Mouse (Mus musculus): Measurements from ENCODE around the gene Cops6.

The Cops6 gene

GRCm38 (mm10) chr5:138160842-138161665 lies at the start of gene Cops6:
TSS of gene Cops6 (plus strand) at chr5:138161071.
- ATAC-seq (ENCODE audit: insufficient number of reproducible peaks, low FRiP score, low TSS enrichment): peak; percentile 93

DNA sequence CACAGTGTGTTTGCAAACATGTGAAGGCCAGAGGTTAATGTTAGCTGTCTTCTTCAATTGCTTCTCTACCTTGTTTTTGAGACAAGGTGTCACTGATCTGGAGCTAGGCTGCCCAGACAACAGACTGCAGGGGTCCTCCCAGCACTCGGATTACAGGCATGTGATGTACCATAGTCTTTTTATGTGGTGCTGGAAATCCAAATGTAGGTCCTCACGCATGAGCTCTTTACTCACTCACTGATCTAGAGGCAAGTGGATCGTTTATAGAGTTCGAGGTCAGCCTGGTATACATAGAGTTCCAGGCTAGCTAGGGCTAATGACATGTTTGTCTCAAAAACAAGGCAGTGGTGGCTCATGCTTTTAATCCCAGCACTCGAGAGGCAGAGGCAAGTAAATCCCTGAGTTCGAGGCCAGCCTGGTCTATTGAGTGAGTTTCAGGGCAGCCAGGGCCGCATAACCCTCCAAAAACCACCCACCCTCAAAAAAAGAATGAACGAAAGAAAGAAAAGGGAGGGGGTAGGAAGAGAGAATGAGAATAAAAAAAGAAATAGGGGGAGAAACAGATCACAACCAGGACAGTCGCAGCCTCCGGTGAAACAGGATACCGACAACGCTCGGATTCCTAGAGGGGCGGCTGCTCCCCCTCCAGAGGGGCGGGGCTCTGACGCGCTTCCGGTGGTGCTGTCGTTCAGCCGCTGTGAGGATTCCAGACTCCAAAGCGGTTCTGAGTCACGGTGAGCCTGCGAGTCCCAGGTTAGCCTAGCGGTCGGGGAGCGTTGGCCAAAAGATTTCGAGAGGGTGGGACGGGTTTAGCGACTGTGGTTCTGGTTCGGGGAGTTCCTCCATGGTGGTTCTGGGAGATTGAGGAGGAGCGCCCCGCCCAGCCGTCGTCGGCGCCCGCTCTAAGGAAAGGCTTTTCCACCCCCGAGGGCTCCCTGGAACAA lies 44.3 kb upstream of the Cops6 start, which contains the start of gene Zscan21:
Gene Zscan21, plus strand, starts transcription at position 649 of the 944 bp plus-strand sequence.
- peak; percentile 96 for ATAC-seq (ENCODE audit: insufficient number of reproducible peaks, low FRiP score, low TSS enrichment)

DNA sequence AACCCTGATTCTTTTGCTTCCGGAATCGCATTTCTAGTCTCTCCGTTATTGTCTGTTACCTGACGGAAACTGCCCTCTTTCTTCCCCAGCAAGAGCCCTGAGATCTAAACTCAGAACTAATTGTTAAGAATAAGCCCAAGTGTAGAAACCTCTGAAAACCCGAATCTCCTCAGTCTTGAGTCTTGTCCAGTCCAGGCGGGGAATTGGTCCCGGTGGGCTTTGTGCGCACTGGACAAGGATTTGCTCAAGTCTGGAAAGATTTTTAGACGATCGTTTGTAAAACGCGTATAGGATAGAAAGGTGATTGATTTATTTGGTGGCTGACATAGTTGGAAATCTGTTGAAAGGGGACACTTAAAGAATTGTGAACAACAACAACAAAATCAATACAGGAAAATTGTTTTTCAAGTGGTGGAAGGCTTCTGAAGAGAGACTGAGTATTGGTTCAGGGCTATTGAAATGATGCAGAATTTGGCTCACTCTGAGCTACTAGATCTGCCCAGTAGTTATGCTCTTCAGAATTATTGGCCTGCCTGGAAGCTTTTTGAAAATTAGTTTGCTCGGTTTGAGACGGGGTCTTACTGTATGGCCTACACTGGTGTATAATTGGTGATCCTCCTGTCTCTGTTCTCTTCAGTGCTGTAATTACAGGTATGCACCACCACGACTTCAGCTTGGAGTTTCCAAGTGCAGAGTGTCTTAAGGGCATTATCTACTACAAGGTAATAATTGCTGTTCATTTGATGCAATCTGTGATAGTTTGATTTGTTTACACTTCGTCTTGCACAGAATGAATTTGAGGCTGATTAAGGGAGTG lies 43.5 kb upstream of the Cops6 start:
- ATAC-seq (ENCODE audit: insufficient number of reproducible peaks, low FRiP score, low TSS enrichment): no peak

- ATAC-seq (ENCODE audit: insufficient number of reproducible peaks, low FRiP score, low TSS enrichment): no peak
Observed at GRCm38 (mm10) chr5:138118041-138118440, 42.8 kb upstream of the Cops6 start.

GRCm38 (mm10) chr5:138132425-138133064 lies 28.3 kb upstream of the Cops6 start:
- ATAC-seq (ENCODE audit: insufficient number of reproducible peaks, low FRiP score, low TSS enrichment): no peak

DNA sequence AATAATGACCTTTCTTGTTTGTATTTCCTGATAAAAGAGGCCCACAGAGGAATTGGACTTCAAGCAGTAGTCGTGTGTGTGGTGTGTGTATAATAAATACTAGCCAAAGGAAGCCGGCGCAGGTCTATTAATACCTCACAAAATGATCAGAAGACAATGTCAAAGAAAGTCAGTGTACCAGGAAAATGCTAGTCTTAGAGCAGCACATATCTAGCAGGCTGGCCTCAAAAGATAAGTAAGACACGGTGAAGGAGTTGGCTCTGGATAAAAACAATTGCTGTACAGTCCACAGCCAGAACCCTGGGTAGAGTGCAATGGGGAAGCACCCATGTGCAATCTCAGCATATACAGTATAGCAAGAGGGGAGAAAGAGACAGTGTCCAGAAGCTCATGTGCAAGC lies 23.6 kb upstream of the Cops6 start:
- ATAC-seq (ENCODE audit: insufficient number of reproducible peaks, low FRiP score, low TSS enrichment): no peak

GRCm38 (mm10) chr5:138137935-138138549 lies 22.8 kb upstream of the Cops6 start:
- no peak for ATAC-seq (ENCODE audit: insufficient number of reproducible peaks, low FRiP score, low TSS enrichment)

DNA sequence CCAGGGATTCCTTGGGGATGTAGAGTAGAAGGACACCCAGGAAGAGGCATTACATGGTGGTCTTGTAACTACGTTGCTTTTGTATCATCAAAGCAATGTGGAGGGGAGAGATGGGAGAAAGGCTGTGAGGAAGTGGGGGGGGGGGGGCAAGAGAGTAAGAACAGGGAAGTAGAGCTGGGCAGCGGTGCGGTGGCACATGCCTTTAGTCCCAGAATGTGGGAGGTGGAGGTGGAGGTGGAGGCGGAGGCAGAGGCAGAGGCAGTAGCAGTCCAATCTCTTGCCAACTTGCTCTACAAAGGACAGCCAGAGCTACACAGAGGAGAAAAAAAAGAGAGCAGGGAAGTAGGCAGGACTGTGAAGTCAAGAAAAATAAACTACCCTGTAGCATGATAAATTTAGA lies 22.3 kb upstream of the Cops6 start:
- ATAC-seq (ENCODE audit: insufficient number of reproducible peaks, low FRiP score, low TSS enrichment): no peak

- no peak for ATAC-seq (ENCODE audit: insufficient number of reproducible peaks, low FRiP score, low TSS enrichment)
Observed at GRCm38 (mm10) chr5:138154390-138154789, 6.5 kb upstream of the Cops6 start.

- peak; percentile 98 for ATAC-seq (ENCODE audit: insufficient number of reproducible peaks, low FRiP score, low TSS enrichment)
Observed at GRCm38 (mm10) chr5:138155443-138155976, 5.4 kb upstream of the Cops6 start, which contains the start of gene Zfp113. TSS of gene Zfp113 (minus strand) at chr5:138155744.

GRCm38 (mm10) chr5:138160224-138160762 lies 578 bp upstream of the Cops6 start:
- ATAC-seq (ENCODE audit: insufficient number of reproducible peaks, low FRiP score, low TSS enrichment): no peak

- no peak for ATAC-seq (ENCODE audit: insufficient number of reproducible peaks, low FRiP score, low TSS enrichment)
Observed at GRCm38 (mm10) chr5:138163046-138163445, 2.2 kb downstream of the Cops6 start.

DNA sequence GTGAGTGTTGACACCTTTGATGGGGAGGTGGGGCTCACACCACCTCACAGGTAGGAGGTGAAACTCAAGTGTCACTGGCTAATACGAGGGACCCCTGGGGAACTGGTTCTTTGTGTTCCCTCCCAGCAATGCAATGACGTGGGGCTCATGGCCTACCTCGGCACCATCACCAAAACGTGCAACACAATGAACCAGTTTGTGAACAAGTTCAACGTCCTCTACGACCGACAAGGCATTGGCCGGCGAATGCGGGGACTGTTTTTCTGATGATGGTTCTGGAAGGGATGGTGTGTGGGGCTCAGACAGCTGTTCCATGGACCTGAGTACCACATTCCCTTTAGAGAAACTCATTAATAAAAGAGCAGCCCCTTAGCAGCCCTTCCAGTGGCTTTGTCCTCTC lies 2.7 kb downstream of the Cops6 start:
- no peak for ATAC-seq (ENCODE audit: insufficient number of reproducible peaks, low FRiP score, low TSS enrichment)

GRCm38 (mm10) chr5:138165594-138165993 lies 4.7 kb downstream of the Cops6 start:
- ATAC-seq (ENCODE audit: insufficient number of reproducible peaks, low FRiP score, low TSS enrichment): no peak

DNA sequence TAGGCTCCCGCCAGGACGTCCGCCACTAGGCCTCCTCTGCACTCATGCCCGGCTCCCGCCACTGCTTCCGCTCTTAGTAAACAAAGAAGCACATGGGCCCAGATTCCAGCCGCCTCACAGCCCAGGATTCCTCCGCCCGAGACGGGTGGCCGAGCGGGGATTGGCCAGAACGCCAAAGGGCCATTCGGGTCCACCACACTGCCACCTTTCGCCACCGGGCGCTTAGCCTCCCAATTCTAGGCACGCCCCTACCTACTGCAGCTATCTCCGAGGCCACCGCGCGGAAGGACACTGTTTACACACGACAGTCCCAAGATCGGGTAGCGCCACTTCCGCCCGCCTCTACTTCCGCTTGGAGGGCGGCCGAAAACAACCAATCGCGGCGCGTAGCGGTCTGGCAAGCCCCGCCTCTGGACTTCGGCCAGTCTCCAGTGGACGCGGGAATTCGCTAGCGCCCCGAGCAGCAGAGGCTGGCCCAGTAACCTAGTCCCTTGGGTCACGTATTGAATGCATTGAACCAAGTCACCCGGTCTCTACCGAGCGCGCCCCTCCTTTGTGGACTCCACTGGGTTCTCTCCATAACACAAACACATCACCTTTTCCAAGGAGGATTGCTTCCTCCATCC lies 10.2 kb downstream of the Cops6 start:
- peak; percentile 80 for ATAC-seq (ENCODE audit: insufficient number of reproducible peaks, low FRiP score, low TSS enrichment)

GRCm38 (mm10) chr5:138171695-138172491 lies 11.0 kb downstream of the Cops6 start, which contains the start of the genes Ap4m1 and Mcm7:
TSS of gene Ap4m1 (plus strand) at chr5:138172002.
TSS of gene Mcm7 (minus strand) at chr5:138172422.
- ATAC-seq (ENCODE audit: insufficient number of reproducible peaks, low FRiP score, low TSS enrichment): peak; percentile 78

- no peak for ATAC-seq (ENCODE audit: insufficient number of reproducible peaks, low FRiP score, low TSS enrichment)
Observed at GRCm38 (mm10) chr5:138173217-138173616, 12.3 kb downstream of the Cops6 start.

Data from cerebellum, adult (tissue).